Mouse (Mus musculus): Measurements from ENCODE around the gene Ssc4d.
A peak's percentile ranks its signal among the peaks of the same experiment; 100 is the strongest.

Gene Ssc4d

GRCm38 (mm10) chr5:135975893-135976668, 1.8 kb upstream of the Ssc4d start:
- DNase-seq (ENCODE audit: low read depth, low spot score) = peak; percentile 72

GRCm38 (mm10) chr5:135971876-135972275, 2.5 kb downstream of the Ssc4d start:
- DNase-seq (ENCODE audit: low read depth, low spot score) = peak; percentile 61

- DNase-seq (ENCODE audit: low read depth, low spot score) = no peak
Measured at GRCm38 (mm10) chr5:135970247-135970646, 4.1 kb downstream of the Ssc4d start.

GRCm38 (mm10) chr5:135968781-135969180, 5.5 kb downstream of the Ssc4d start:
- DNase-seq (ENCODE audit: low read depth, low spot score) = peak; percentile 79

GRCm38 (mm10) chr5:135966866-135967265, 7.5 kb downstream of the Ssc4d start:
- DNase-seq (ENCODE audit: low read depth, low spot score) = peak; percentile 72

GRCm38 (mm10) chr5:135965501-135965930, 8.8 kb downstream of the Ssc4d start:
- peak; percentile 77 for DNase-seq (ENCODE audit: low read depth, low spot score)

GRCm38 (mm10) chr5:135963280-135963627, 11.1 kb downstream of the Ssc4d start:
- DNase-seq (ENCODE audit: low read depth, low spot score) = peak; percentile 65

- DNase-seq (ENCODE audit: low read depth, low spot score) = peak; percentile 100
Measured at GRCm38 (mm10) chr5:135962492-135963279, 11.6 kb downstream of the Ssc4d start.

- DNase-seq (ENCODE audit: low read depth, low spot score) = no peak
Measured at GRCm38 (mm10) chr5:135962125-135962491, 12.2 kb downstream of the Ssc4d start.

- DNase-seq (ENCODE audit: low read depth, low spot score) = no peak
Measured at GRCm38 (mm10) chr5:135960909-135961635, 13.3 kb downstream of the Ssc4d start.

GRCm38 (mm10) chr5:135959911-135960310, 14.4 kb downstream of the Ssc4d start:
- no peak for DNase-seq (ENCODE audit: low read depth, low spot score)

- DNase-seq (ENCODE audit: low read depth, low spot score) = no peak
Measured at GRCm38 (mm10) chr5:135958367-135958766, 16.0 kb downstream of the Ssc4d start.

- peak; percentile 100 for DNase-seq (ENCODE audit: low read depth, low spot score)
Measured at GRCm38 (mm10) chr5:135957207-135957974, 16.9 kb downstream of the Ssc4d start.

GRCm38 (mm10) chr5:135956300-135957206, 17.8 kb downstream of the Ssc4d start:
- no peak for DNase-seq (ENCODE audit: low read depth, low spot score)

GRCm38 (mm10) chr5:135952830-135953229, 21.5 kb downstream of the Ssc4d start:
- no peak for DNase-seq (ENCODE audit: low read depth, low spot score)

- DNase-seq (ENCODE audit: low read depth, low spot score) = no peak
Measured at GRCm38 (mm10) chr5:135951660-135952059, 22.7 kb downstream of the Ssc4d start.

GRCm38 (mm10) chr5:135950710-135951412, 23.5 kb downstream of the Ssc4d start:
- DNase-seq (ENCODE audit: low read depth, low spot score) = peak; percentile 77

- DNase-seq (ENCODE audit: low read depth, low spot score) = peak; percentile 95
Measured at GRCm38 (mm10) chr5:135946621-135947020, 27.7 kb downstream of the Ssc4d start.

- DNase-seq (ENCODE audit: low read depth, low spot score) = peak; percentile 70
Measured at GRCm38 (mm10) chr5:135945916-135946408, 28.4 kb downstream of the Ssc4d start.

Data from R1 (cell line).